Mouse (Mus musculus) stomach, postnatal 0 days (tissue): ENCODE data around the gene Ago1. TPM values are rescaled to one million over a fixed set of nuclear protein-coding genes. Genes with fewer than 3 reads are reported as not detected.

ENCODE experiments used
- ATAC-seq: fragments of 200-750 bp; cut with Nextera tagmentation; 2 replicates; pipeline ENCODE4 v1.8.0; 2017; ENCODE audit not compliant: low FRiP score, low TSS enrichment
- DNase-seq: peaks from one replicate; pipeline ENCODE4 v3.0.0-alpha.2; 2016; ENCODE audit warnings: low spot score
- H3K27ac ChIP-seq: fragments of 300-500 bp; sonication (generic); replicated peaks from 2 replicates; pipeline ENCODE4 v1.5.1; 2014; ENCODE audit warnings: mild to moderate bottlenecking, control low read depth
- H3K27me3 ChIP-seq: fragments of 300-500 bp; sonication (generic); 2 replicates; pipeline ENCODE4 v1.6.1; 2014; ENCODE audit warnings: low read length; ENCODE audit not compliant: control insufficient read depth, insufficient read depth
- H3K36me3 ChIP-seq: fragments of 300-500 bp; sonication (generic); 2 replicates; pipeline ENCODE4 v1.6.1; 2014; ENCODE audit warnings: low read length, mixed read lengths; ENCODE audit not compliant: control insufficient read depth, insufficient read depth
- H3K4me1 ChIP-seq: fragments of 300-500 bp; sonication (generic); replicated peaks from 2 replicates; pipeline ENCODE4 v1.6.1; 2014; ENCODE audit warnings: antibody characterized with exemption; ENCODE audit not compliant: control insufficient read depth, insufficient read depth
- H3K4me2 ChIP-seq: fragments of 300-500 bp; sonication (generic); replicated peaks from 2 replicates; pipeline ENCODE4 v1.6.1; 2014; ENCODE audit warnings: low read depth, mild to moderate bottlenecking, control low read depth, moderate library complexity
- H3K4me3 ChIP-seq: fragments of 300-500 bp; sonication (generic); 2 replicates; pipeline ENCODE4 v1.5.1; 2014; ENCODE audit warnings: low read depth, low read length, control low read depth
- H3K9ac ChIP-seq: fragments of 300-500 bp; sonication (generic); 2 replicates; pipeline ENCODE4 v1.6.1; 2014; ENCODE audit warnings: mild to moderate bottlenecking, low read length, control low read depth, mixed read lengths
- H3K9me3 ChIP-seq: fragments of 300-500 bp; sonication (generic); 2 replicates; pipeline ENCODE4 v1.6.1; 2016; ENCODE audit warnings: low read length; ENCODE audit not compliant: control insufficient read depth
- CTCF ChIP-seq: IDR thresholded peaks from 2 replicates; pipeline ENCODE4 v1.5.1; 2016; ENCODE audit warnings: antibody characterized with exemption, low read depth, mild to moderate bottlenecking, moderate library complexity
- EP300 ChIP-seq: optimal IDR thresholded peaks from 2 replicates; pipeline ENCODE3; 2016; ENCODE audit warnings: antibody characterized with exemption
- WGBS: fragments of 180-500 bp; shearing (Covaris S2); extraction: QIAGEN DNeasy Blood & Tissue Kit; methylation state at CpG from one replicate; pipeline ENCODE4 v1.1.7; 2014; 5-methylcytosine and 5-hydroxymethylcytosine counted together
- polyA plus RNA-seq: library from polyadenylated mRNA; unstranded; fragments of >200 nt; fragmentation: Nextera tagmentation; extraction: Ambion mirVana; gene quantifications from 2 replicates; pipeline ENCODE4 v1.2.1, GENCODE M21; 2015

The Ago1 gene
- polyA plus RNA-seq, 1 experiment from 2014 or later = 2.5 TPM

GRCm38 (mm10) chr4:126436268-126436667, 32.1 kb downstream of the Ago1 start:
- Histone ChIP-seq H3K4me3 (no peak overlapping the region), H3K27ac (no peak overlapping the region), H3K9me3 (no peaks in the 10 kb centered on the region), H3K9ac (no peak overlapping the region), H3K4me1 (no peaks in the 10 kb centered on the region), H3K4me2 (no peak overlapping the region), H3K36me3 (peaks cover 8% of the 10 kb centered on the region; the same call in 1 of the 2 replicates), H3K27me3 (no peaks in the 10 kb centered on the region)
- no peak for DNase-seq
- TF ChIP-seq EP300 = no peak
- TF ChIP-seq CTCF = no peak
- no peak for ATAC-seq
- 24% methylated on average over 2 of the region's 2 CpGs for WGBS

GRCm38 (mm10) chr4:126434094-126434493, 34.3 kb downstream of the Ago1 start:
- ATAC-seq = no peak
- H3K4me3 ChIP-seq = no peak overlapping the region
- no peak overlapping the region for H3K4me2 ChIP-seq
- no peaks in the 10 kb centered on the region for H3K9me3 ChIP-seq
- no peak overlapping the region for H3K27ac ChIP-seq
- TF ChIP-seq CTCF = no peak
- no peak for TF ChIP-seq EP300
- no peak overlapping the region for H3K9ac ChIP-seq
- DNase-seq = no peak
- 91% methylated on average over 2 of the region's 2 CpGs for WGBS
- no peaks in the 10 kb centered on the region for H3K27me3 ChIP-seq
- H3K36me3 ChIP-seq = peaks cover 2% of the 10 kb centered on the region; the same call in 1 of the 2 replicates
- H3K4me1 ChIP-seq = no peaks in the 10 kb centered on the region

GRCm38 (mm10) chr4:126433175-126433574, 35.2 kb downstream of the Ago1 start:
- H3K4me2 ChIP-seq = no peak overlapping the region
- no peaks in the 10 kb centered on the region; the same call in 1 of the 2 replicates for H3K4me1 ChIP-seq
- H3K36me3 ChIP-seq = no peaks in the 10 kb centered on the region
- H3K27ac ChIP-seq = no peak overlapping the region
- H3K9me3 ChIP-seq = no peaks in the 10 kb centered on the region
- TF ChIP-seq EP300 (no peak), CTCF (no peak)
- H3K4me3 ChIP-seq = no peak overlapping the region
- no peak overlapping the region for H3K9ac ChIP-seq
- ATAC-seq (no peak), DNase-seq (no peak)
- WGBS = 90% methylated on average over 4 of the region's 4 CpGs
- no peaks in the 10 kb centered on the region for H3K27me3 ChIP-seq

GRCm38 (mm10) chr4:126431746-126432145, 36.6 kb downstream of the Ago1 start:
- H3K27me3 ChIP-seq = no peaks in the 10 kb centered on the region
- WGBS = 79% methylated on average over 4 of the region's 4 CpGs
- DNase-seq (no peak), ATAC-seq (no peak)
- no peaks in the 10 kb centered on the region for H3K9me3 ChIP-seq
- no peak overlapping the region for H3K4me3 ChIP-seq
- no peak overlapping the region for H3K4me2 ChIP-seq
- no peak overlapping the region for H3K27ac ChIP-seq
- H3K36me3 ChIP-seq = no peaks in the 10 kb centered on the region
- no peaks in the 10 kb centered on the region; the same call in 1 of the 2 replicates for H3K4me1 ChIP-seq
- no peak overlapping the region for H3K9ac ChIP-seq
- TF ChIP-seq EP300 (no peak), CTCF (no peak)

GRCm38 (mm10) chr4:126429347-126430079, 38.9 kb downstream of the Ago1 start, which contains the start of gene Ago3:
Ago3 (minus strand) TSS chr4:126429556.
- Histone ChIP-seq H3K9me3 (no peaks in the 10 kb centered on the region), H3K27me3 (no peaks in the 10 kb centered on the region), H3K36me3 (no peaks in the 10 kb centered on the region), H3K9ac (peak within 1 kb of the TSS; percentile 76), H3K27ac (peak within 1 kb of the TSS; percentile 87), H3K4me1 (no peaks in the 10 kb centered on the region; the same call in 1 of the 2 replicates), H3K4me2 (peak within 1 kb of the TSS; percentile 87), H3K4me3 (peak within 1 kb of the TSS; percentile 72)
- DNase-seq (peak; percentile 96), ATAC-seq (peak; percentile 99)
- WGBS = under 1% methylated on average over 46 of the region's 65 CpGs
- TF ChIP-seq CTCF = no peak
- peak; percentile 33 for TF ChIP-seq EP300

GRCm38 (mm10) chr4:126428682-126429346, 39.6 kb downstream of the Ago1 start:
- Histone ChIP-seq H3K27me3 (no peaks in the 10 kb centered on the region), H3K4me2 (peak overlapping the region; percentile 87), H3K36me3 (no peaks in the 10 kb centered on the region), H3K9me3 (no peaks in the 10 kb centered on the region), H3K27ac (peak overlapping the region; percentile 87), H3K4me1 (no peaks in the 10 kb centered on the region; the same call in 1 of the 2 replicates), H3K9ac (peak overlapping the region; percentile 76), H3K4me3 (peak overlapping the region; percentile 72)
- no peak for DNase-seq
- 2% methylated on average over 24 of the region's 24 CpGs for whole genome bisulfite sequencing
- peak; percentile 31 for ATAC-seq
- TF ChIP-seq EP300 = no peak
- no peak for TF ChIP-seq CTCF
